Mouse (Mus musculus) neural tube, embryonic 12.5 days (tissue): ENCODE measurements around the gene Dstyk. TPM values are rescaled to one million over a fixed set of nuclear protein-coding genes. Genes with fewer than 3 reads are reported as not detected.

Experiments
- ATAC-seq: fragments of 200-750 bp; cut with Nextera tagmentation; 2 replicates; pipeline ENCODE4 v1.8.0; 2017; ENCODE audit warnings: low read depth, mild to moderate bottlenecking, moderate TSS enrichment, moderate library complexity; ENCODE audit not compliant: low FRiP score
- H3K27ac ChIP-seq: fragments of 300-500 bp; sonication (generic); 2 replicates; pipeline ENCODE4 v1.5.1; 2016
- H3K27me3 ChIP-seq: fragments of 300-500 bp; sonication (generic); replicated peaks from 2 replicates; pipeline ENCODE4 v1.6.1; 2016; ENCODE audit warnings: mild to moderate bottlenecking
- H3K36me3 ChIP-seq: fragments of 300-500 bp; sonication (generic); 2 replicates; pipeline ENCODE4 v1.6.1; 2016; ENCODE audit warnings: mild to moderate bottlenecking
- H3K4me1 ChIP-seq: fragments of 300-500 bp; sonication (generic); 2 replicates; pipeline ENCODE4 v1.6.1; 2016
- H3K4me2 ChIP-seq: fragments of 300-500 bp; sonication (generic); replicated peaks from 2 replicates; pipeline ENCODE4 v1.6.1; 2016; ENCODE audit warnings: mild to moderate bottlenecking
- H3K4me3 ChIP-seq: fragments of 300-500 bp; sonication (generic); 2 replicates; pipeline ENCODE4 v1.5.1; 2016
- H3K9ac ChIP-seq: fragments of 300-500 bp; sonication (generic); 2 replicates; pipeline ENCODE4 v1.6.1; 2016; ENCODE audit warnings: mild to moderate bottlenecking
- H3K9me3 ChIP-seq: fragments of 300-500 bp; sonication (generic); 2 replicates; pipeline ENCODE4 v1.6.1; 2016; ENCODE audit warnings: mild to moderate bottlenecking
- WGBS: fragments of 180-500 bp; shearing (Covaris S2); methylation state at CpG from one replicate; pipeline ENCODE4 v1.1.7; 2016; 5-methylcytosine and 5-hydroxymethylcytosine counted together
- polyA plus RNA-seq: library from polyadenylated mRNA; unstranded; fragments of >200 nt; fragmentation: Nextera tagmentation; extraction: Ambion mirVana; gene quantifications from 2 replicates; pipeline ENCODE4 v1.2.1, GENCODE M21; 2016

Dstyk gene
- polyA plus RNA-seq, 1 experiment from 2014 or later, result 12.3 TPM

DNA sequence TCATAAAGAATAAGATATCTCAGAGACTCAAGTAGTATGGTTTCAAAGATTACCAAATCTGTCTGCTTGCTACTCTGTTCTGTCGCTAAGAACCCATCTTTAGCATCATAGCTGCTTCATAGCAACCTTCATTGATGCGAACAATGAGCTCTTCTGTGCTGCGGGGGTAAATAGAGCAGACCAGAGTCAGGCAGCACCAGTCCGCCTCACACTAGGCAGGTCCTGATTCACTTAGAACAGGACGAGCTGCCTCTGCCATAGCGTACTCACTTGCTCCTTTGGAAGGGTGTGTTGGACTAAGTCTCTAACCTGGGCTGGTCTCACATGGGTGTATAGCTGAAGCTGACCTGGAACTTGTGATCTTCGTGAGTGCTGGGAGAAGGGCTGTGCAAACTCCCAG lies 88.7 kb downstream of the Dstyk start, which contains the start of gene Tmem81:
Tmem81 (plus strand) TSS at position 173 of the 400 bp plus-strand sequence.
- Histone ChIP-seq H3K27ac (no peak within 1 kb of the TSS), H3K4me2 (no peak within 1 kb of the TSS), H3K4me1 (no peaks in the 10 kb centered on the region), H3K9me3 (no peaks in the 10 kb centered on the region), H3K4me3 (no peak within 1 kb of the TSS), H3K9ac (no peak within 1 kb of the TSS), H3K36me3 (peaks cover 62% of the 10 kb centered on the region), H3K27me3 (no peaks in the 10 kb centered on the region)
- ATAC-seq, result no peak
- WGBS, result 84% methylated on average over 7 of the region's 7 CpGs

DNA sequence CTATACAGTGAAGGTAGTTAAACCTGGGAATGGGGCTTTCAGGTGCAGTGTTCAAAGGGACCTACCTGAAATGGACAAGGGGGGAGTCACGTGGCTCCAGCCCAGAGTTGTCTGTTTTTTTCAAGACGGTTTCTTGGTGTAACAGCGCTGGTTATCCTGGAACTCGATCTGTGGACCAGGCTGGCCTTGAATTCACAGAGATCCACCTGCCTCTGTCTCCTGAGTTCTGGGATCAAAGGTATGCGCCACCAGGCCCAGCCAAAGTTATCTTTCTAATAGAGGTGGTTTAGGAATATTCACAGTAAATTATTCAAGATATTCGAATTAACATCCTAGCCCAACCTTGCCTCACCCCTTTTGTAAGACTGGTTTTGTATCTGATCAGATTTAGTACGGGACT lies 89.3 kb downstream of the Dstyk start:
- H3K9ac ChIP-seq, result no peak overlapping the region
- ATAC-seq, result no peak
- no peaks in the 10 kb centered on the region for H3K27me3 ChIP-seq
- no peak overlapping the region for H3K4me2 ChIP-seq
- no peaks in the 10 kb centered on the region for H3K9me3 ChIP-seq
- 95% methylated on average over 7 of the region's 7 CpGs for WGBS
- H3K4me1 ChIP-seq, result no peaks in the 10 kb centered on the region
- H3K36me3 ChIP-seq, result peaks cover 56% of the 10 kb centered on the region
- no peak overlapping the region for H3K27ac ChIP-seq
- H3K4me3 ChIP-seq, result no peak overlapping the region

DNA sequence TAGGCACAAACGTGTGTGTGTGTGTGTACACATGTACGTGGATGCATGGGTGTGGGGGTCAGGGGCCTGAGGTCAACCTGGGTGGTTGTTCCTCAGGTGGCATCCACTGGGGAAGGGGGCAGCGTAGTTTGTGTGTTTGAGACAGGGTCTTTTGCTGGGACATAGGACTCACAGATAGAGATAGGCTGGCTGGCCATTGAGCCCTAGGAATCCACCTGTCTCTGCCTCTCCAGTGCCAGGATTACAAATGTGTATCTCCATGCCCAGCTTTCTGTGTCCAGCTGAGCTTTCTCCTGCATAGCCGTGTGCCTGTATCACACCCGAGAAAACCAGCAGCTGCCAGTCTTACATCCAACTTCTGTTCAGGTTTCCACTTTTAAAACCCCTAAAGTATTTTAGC lies 92.4 kb downstream of the Dstyk start:
- no peak for ATAC-seq
- no peak overlapping the region for H3K4me2 ChIP-seq

DNA sequence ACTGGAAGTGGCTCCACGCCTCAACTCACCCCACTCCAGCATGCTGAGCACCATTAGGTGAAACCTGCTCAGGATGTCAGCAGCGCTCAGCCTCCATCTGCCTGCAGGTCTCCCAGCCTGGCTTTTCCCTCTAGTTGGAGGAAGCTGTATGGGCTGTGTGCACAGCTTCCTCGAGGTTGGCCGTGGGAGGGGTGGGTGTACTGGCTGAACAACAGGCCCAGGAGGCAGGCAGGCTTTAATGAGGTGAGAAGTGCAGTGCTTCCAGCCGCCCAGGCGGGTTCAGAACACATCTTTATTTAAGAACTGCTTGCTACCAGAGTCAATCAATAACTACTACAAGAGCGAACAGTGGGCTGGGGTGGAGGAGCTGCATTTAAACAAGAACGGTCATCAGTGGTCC lies 94.2 kb downstream of the Dstyk start:
- Histone ChIP-seq H3K4me3 (no peak overlapping the region), H3K36me3 (peaks cover 29% of the 10 kb centered on the region), H3K4me1 (no peaks in the 10 kb centered on the region; the same call in 1 of the 2 replicates), H3K9ac (no peak overlapping the region), H3K27ac (no peak overlapping the region), H3K27me3 (no peaks in the 10 kb centered on the region), H3K9me3 (no peaks in the 10 kb centered on the region), H3K4me2 (no peak overlapping the region)
- 0 out of 2 replicates have a peak, but pooled peaks have one; percentile 27 for ATAC-seq
- 47% methylated on average over 8 of the region's 8 CpGs for WGBS

More for the DNA sequence above, 92.4 kb downstream of the Dstyk start:
- peaks cover 33% of the 10 kb centered on the region for H3K36me3 ChIP-seq
- no peaks in the 10 kb centered on the region for H3K9me3 ChIP-seq
- H3K4me3 ChIP-seq, result no peak overlapping the region
- H3K27ac ChIP-seq, result no peak overlapping the region
- WGBS, result 87% methylated on average over 5 of the region's 5 CpGs
- H3K9ac ChIP-seq, result no peak overlapping the region
- H3K27me3 ChIP-seq, result no peaks in the 10 kb centered on the region
- no peaks in the 10 kb centered on the region; the same call in 1 of the 2 replicates for H3K4me1 ChIP-seq

DNA sequence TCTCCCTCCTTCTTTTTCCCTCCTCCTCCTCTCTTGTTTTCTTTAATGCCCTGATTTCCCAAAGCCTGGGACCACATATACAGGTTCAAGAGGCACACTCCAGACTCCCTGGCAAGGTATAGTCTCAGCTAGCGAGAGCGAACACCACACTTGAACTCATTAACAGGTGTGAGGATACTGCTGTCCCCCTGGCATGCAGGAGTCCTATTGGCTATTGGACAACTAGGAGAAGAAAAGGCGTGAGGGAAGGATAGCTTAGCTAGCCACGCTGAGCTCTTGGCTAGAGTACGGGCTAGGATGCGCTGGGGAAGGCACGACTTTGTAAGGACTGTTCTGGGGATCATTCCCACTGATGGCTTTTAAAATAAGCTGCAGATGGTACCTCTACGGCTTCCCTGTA lies 94.8 kb downstream of the Dstyk start:
- peaks cover 27% of the 10 kb centered on the region for H3K36me3 ChIP-seq
- H3K27me3 ChIP-seq, result no peaks in the 10 kb centered on the region
- no peak for ATAC-seq
- no peak overlapping the region for H3K9ac ChIP-seq
- no peaks in the 10 kb centered on the region; the same call in 1 of the 2 replicates for H3K4me1 ChIP-seq
- H3K27ac ChIP-seq, result no peak overlapping the region
- no peaks in the 10 kb centered on the region for H3K9me3 ChIP-seq
- H3K4me2 ChIP-seq, result no peak overlapping the region
- WGBS, result 78% methylated on average over 8 of the region's 8 CpGs
- H3K4me3 ChIP-seq, result no peak overlapping the region

DNA sequence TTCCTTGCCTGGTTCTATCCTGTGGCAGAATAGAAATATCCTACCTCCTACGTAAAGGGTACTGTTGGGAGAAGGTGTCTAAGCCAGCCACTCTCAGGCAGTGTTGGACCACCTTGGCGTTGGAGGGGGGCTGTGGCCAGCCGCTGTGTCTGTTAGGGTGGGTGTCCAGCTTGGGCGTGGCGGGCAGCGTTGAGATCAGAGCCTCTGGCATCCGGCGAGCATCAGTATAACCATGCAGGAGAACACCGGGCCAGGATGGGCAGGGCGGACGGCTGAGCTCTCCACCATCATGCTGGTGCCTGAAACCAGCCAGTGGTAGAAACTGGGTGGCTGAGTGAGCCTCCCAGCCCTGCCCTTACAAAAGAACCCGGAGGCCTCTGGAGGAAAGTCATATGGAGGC lies 98.0 kb downstream of the Dstyk start:
- H3K4me2 ChIP-seq, result no peak overlapping the region
- no peaks in the 10 kb centered on the region for H3K9me3 ChIP-seq
- no peak overlapping the region for H3K9ac ChIP-seq
- peaks cover 30% of the 10 kb centered on the region for H3K36me3 ChIP-seq
- WGBS, result 94% methylated on average over 12 of the region's 12 CpGs
- H3K4me1 ChIP-seq, result no peaks in the 10 kb centered on the region; the same call in 1 of the 2 replicates
- H3K27me3 ChIP-seq, result no peaks in the 10 kb centered on the region
- no peak for ATAC-seq
- H3K4me3 ChIP-seq, result no peak overlapping the region
- no peak overlapping the region for H3K27ac ChIP-seq

Other genes with a start within 250 kb of the Dstyk start
- gene Lemd1, start 226.1 kb upstream of the Dstyk start, polyA plus RNA-seq, result 11.7 and 11.9 TPM in 2 replicates
- 3.0 and 3.7 TPM in 2 replicates for gene AC124108.1, start 226.1 kb upstream of the Dstyk start, polyA plus RNA-seq
- gene Gm10188, start 187.8 kb upstream of the Dstyk start, polyA plus RNA-seq, result 0.74 and 0.86 TPM in 2 replicates
- gene Klhdc8a, start 118.9 kb upstream of the Dstyk start, polyA plus RNA-seq, result 3.3 and 4.0 TPM in 2 replicates
- 21.8 and 22.8 TPM in 2 replicates for gene Nuak2, start 101.4 kb upstream of the Dstyk start, polyA plus RNA-seq
- 38.0 and 42.4 TPM in 2 replicates for gene Tmcc2, start 26.3 kb upstream of the Dstyk start, polyA plus RNA-seq
- 53.8 and 54.0 TPM in 2 replicates for gene Rbbp5, start 59.8 kb downstream of the Dstyk start, polyA plus RNA-seq
- gene Tmem81, start 88.7 kb downstream of the Dstyk start, polyA plus RNA-seq, result 1.2 TPM in 2 replicates
- 82.3 and 104 TPM in 2 replicates for gene Cntn2, start 125.7 kb downstream of the Dstyk start, polyA plus RNA-seq